Mouse (Mus musculus): ENCODE data around the gene Tgfbr3. TPM values are rescaled to one million over a fixed set of nuclear protein-coding genes. Genes with fewer than 3 reads are reported as not detected.
"Not testable (repeated sequence)": the region's sequence is repeated elsewhere in the genome, so short reads cannot be mapped to it uniquely, and the experiment has no call there.

Gene Tgfbr3
- total RNA-seq, 4 experiments from 2014 or later = 14.7 to 18.7 (median 16.0) TPM

- DNase-seq (ENCODE audit: low spot score in 2 of 2) = peak in 1 of 2 experiments; percentile 43
These were observed 6.7 kb downstream of the Tgfbr3 start for GRCm38 (mm10) chr5:107282561-107283307.

- no peak for DNase-seq (ENCODE audit: low spot score in 2 of 2)
These were observed 10.2 kb downstream of the Tgfbr3 start for GRCm38 (mm10) chr5:107279263-107279662.

GRCm38 (mm10) chr5:107276186-107276585 is 13.2 kb downstream of the Tgfbr3 start:
- no peak for DNase-seq (ENCODE audit: low spot score in 2 of 2)

- no peak for DNase-seq (ENCODE audit: low spot score in 2 of 2)
These were observed 17.0 kb downstream of the Tgfbr3 start for GRCm38 (mm10) chr5:107272252-107273028.

GRCm38 (mm10) chr5:107269006-107269328 is 20.5 kb downstream of the Tgfbr3 start:
- no peak for DNase-seq (ENCODE audit: low spot score in 2 of 2)

DNA sequence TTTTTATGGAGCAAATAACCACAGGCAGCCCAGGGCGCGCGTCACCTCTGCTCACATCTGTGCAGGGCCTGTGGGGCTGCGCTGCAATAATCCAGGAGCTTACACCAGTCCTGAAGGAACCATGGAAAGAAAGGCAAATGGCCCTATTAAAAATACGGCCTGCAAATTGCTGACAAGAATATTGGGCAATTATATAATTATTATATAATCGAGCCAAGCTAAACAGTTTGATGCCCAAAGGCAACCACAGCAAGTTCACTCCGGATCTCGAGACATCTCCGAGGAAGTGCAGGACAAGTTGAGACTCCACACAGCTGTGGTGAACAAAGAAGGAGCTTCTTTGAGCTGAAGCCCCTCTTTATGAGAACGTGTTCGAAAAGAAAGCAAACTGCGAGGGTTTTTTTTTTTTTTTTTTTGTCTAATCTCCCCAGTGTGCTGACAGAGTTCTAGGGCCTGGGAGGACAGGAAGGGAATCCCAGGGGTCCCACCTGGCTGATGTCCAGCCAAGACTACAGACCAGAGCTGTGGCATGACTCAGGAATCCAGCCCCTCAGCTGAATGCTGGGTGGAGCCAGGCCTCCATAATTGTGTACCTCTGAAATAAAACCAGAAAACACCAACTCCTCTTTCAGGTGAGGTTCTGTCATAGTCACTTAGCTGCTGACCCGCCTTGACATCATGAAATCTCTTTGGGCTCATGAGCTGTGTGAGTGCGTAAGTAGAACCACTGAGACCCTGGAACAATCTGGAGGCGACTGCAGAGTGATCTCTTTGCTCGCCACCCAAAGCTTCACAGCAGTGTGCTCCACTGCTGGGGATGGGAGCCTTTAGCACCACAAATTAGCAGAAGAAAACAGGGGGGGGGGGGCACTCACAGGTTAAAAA is 21.1 kb downstream of the Tgfbr3 start:
- no peak for DNase-seq (ENCODE audit: low spot score in 2 of 2)

- DNase-seq (ENCODE audit: low spot score in 2 of 2) = no peak
These were observed 22.9 kb downstream of the Tgfbr3 start for GRCm38 (mm10) chr5:107266566-107266965.

GRCm38 (mm10) chr5:107264426-107265360 is 24.7 kb downstream of the Tgfbr3 start:
- no peak for DNase-seq (ENCODE audit: low spot score in 2 of 2)

DNA sequence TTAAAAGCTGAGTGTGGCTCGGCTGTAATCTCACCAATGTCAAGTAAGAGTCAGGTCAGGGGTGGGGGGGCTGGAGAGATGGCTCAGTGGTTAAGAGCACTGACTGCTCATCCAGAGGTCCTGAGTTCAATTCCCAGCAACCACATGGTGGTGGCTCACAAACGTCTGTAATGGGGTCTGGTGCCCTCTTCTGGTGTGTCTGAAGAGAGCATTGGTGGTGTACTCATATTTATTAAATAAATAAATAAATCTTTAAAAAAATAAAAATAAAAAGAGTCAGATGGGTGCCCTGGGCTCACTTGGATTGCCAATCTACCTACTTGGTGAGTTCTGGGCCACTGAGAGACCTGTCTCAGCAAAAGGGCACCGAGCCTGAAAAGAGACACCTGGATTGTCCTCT is 25.6 kb downstream of the Tgfbr3 start:
- no peak for DNase-seq (ENCODE audit: low spot score in 2 of 2)

DNA sequence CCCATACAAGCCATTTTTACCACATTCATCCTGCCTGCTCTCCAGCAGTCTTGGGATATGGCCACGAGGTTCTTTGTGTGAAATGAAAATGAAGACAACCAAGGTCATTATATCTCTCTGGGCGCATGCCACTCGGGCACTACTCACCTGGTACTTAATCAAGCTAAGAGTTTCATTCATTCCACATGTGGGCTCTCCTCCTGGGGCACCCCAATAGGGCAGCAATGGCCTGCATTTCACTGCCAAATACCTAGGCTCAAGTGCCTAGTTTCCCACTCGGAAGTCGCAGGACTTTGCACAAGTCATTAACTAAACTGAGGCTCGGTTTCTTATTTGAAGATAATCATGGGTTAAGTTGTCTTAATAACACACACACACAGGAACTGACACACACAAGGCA is 27.5 kb downstream of the Tgfbr3 start:
- DNase-seq (ENCODE audit: low spot score in 2 of 2) = no peak

- no peak for DNase-seq (ENCODE audit: low spot score in 2 of 2)
These were observed 28.5 kb downstream of the Tgfbr3 start for GRCm38 (mm10) chr5:107260708-107261495.

DNA sequence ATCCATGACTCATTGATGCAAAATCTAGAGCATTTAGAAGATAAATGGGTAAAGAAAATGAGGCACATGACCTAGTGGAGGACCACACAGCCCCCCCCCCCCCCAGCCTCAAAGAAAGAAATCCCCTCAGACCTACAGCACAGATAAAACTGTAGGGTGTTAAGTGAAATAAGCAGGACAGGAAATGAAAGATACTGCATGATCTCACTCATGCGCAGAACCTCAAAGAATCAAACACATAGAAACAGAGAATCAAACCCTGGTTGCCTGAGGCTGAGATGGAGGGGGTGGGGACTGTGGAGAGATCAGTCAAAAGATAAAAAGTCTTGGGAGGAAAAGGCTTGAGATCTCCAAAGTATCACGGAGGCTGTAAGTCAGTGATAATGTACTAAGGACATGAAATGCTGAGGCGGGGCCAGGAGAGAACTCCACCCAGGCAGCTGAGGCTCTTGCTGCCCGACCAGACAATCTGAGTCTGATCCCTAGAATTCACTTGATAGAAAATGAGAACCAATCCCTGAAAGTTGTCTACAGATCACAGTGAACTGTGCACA is 29.9 kb downstream of the Tgfbr3 start:
- no peak for DNase-seq (ENCODE audit: low spot score in 2 of 2)

- no peak for DNase-seq (ENCODE audit: low spot score in 2 of 2)
These were observed 36.0 kb downstream of the Tgfbr3 start for GRCm38 (mm10) chr5:107253395-107253794.

- DNase-seq (ENCODE audit: low spot score in 2 of 2) = no peak
These were observed 37.0 kb downstream of the Tgfbr3 start for GRCm38 (mm10) chr5:107252435-107252834.

- peak in 1 of 2 experiments; percentile 26 for DNase-seq (ENCODE audit: low spot score in 2 of 2)
These were observed 37.6 kb downstream of the Tgfbr3 start for GRCm38 (mm10) chr5:107251751-107252305.

DNA sequence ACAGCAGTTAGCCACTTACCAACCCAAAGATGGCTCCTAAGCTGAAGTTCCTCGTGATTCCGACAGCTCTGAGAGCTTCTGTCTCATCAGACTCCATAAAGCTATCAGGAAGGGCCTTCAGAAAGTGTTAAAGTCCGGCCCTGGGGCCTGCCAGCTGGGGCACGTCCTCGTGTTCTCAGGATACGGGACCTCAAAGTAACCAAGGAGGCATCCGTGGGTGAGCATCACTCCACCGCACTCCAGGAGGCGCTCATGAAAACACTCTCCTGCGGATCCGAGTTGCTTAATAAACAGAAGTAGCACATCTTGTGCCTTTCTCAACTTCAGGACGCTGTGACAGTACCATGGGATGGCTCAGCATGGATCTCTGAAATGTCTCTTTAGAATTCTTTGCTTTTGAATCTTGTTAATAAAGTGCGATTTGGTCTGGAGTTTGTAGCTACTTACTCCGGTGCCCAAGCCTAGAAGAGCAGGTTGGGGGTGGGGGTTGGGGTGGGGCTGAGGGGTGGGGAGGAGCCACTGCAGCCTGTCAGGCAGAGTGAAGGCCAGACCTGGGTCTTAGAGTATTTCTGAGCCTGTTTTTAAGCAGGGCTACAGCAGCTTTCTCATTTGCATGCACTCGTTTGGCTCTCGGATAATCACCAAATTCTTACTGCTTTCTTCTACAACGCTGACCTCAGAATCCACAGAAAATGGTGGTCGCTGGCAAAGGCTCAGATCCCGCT is 38.7 kb downstream of the Tgfbr3 start:
- no peak for DNase-seq (ENCODE audit: low spot score in 2 of 2)

- DNase-seq (ENCODE audit: low spot score in 2 of 2) = no peak
These were observed 40.7 kb downstream of the Tgfbr3 start for GRCm38 (mm10) chr5:107248732-107249131.

GRCm38 (mm10) chr5:107248302-107248701 is 41.1 kb downstream of the Tgfbr3 start:
- not testable (repeated sequence) for DNase-seq (ENCODE audit: low spot score in 2 of 2)

- no peak for DNase-seq (ENCODE audit: low spot score in 2 of 2)
These were observed 41.6 kb downstream of the Tgfbr3 start for GRCm38 (mm10) chr5:107247786-107248185.
